Mouse (Mus musculus) ES-Bruce4 (cell line): ENCODE results near the gene Dnah11.

Source experiments
- CTCF ChIP-seq: IDR thresholded peaks from one replicate; pipeline ENCODE4 v1.8.1; 2011; ENCODE audit warnings: low read depth, low read length
- POLR2A ChIP-seq: IDR thresholded peaks from one replicate; pipeline ENCODE4 v1.8.1; 2011; ENCODE audit warnings: low read length; ENCODE audit not compliant: insufficient read depth

DNA sequence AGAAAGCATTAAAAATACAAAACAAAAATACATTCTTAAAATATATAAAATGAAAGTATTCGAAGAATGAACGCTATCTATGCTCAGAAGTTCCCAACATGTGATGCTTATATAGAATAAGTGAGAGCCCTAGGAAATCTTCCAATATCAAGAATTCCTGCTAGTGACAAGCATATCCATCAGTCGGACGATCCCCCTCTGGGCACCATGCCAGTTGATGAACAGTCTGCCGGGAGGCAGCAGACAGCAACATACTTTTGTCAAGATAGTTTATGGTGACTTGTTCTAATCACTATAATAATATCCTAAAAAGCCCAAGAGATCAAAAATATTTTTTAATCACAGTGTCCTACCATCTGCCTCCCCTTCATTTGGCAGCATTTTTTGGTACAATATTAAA lies 114.7 kb downstream of the Dnah11 start:
- no peak for TF ChIP-seq POLR2A
- TF ChIP-seq CTCF: no peak
